Mouse (Mus musculus): ENCODE data around the gene Rara.
"Not testable (repeated sequence)": the region's sequence is repeated elsewhere in the genome, so short reads cannot be mapped to it uniquely, and the experiment has no call there.

The Rara gene

GRCm38 (mm10) chr11:98971316-98972031, 43.9 kb downstream of the Rara start:
- no peak for DNase-seq

- DNase-seq = peak; percentile 76
Observed at GRCm38 (mm10) chr11:98972215-98972614, 44.6 kb downstream of the Rara start.

GRCm38 (mm10) chr11:98972801-98973360, 45.3 kb downstream of the Rara start:
- DNase-seq = no peak

- no peak for DNase-seq
Observed at GRCm38 (mm10) chr11:98973584-98973983, 46.0 kb downstream of the Rara start.

GRCm38 (mm10) chr11:98974213-98974612, 46.6 kb downstream of the Rara start:
- DNase-seq = no peak

GRCm38 (mm10) chr11:98974871-98975719, 47.5 kb downstream of the Rara start:
- peak; percentile 82 for DNase-seq

GRCm38 (mm10) chr11:98978526-98979148, 51.0 kb downstream of the Rara start:
- DNase-seq = no peak

- DNase-seq = no peak
Observed at GRCm38 (mm10) chr11:98979356-98979755, 51.7 kb downstream of the Rara start.

GRCm38 (mm10) chr11:98981289-98981996, 53.8 kb downstream of the Rara start:
- no peak for DNase-seq

- peak; percentile 84 for DNase-seq
Observed at GRCm38 (mm10) chr11:98981997-98982772, 54.6 kb downstream of the Rara start.

- DNase-seq = no peak
Observed at GRCm38 (mm10) chr11:98982773-98983133, 55.1 kb downstream of the Rara start, which contains the start of gene Gjd3. Gene Gjd3, minus strand, starts transcription at chr11:98983016.

GRCm38 (mm10) chr11:98983551-98983950, 55.9 kb downstream of the Rara start:
- DNase-seq = no peak

GRCm38 (mm10) chr11:98985542-98985941, 57.9 kb downstream of the Rara start:
- no peak for DNase-seq

- not testable (repeated sequence) for DNase-seq
Observed at GRCm38 (mm10) chr11:98988260-98988659, 60.6 kb downstream of the Rara start.

- DNase-seq = no peak
Observed at GRCm38 (mm10) chr11:98990866-98991265, 63.2 kb downstream of the Rara start.

- DNase-seq = no peak
Observed at GRCm38 (mm10) chr11:98995987-98996386, 68.4 kb downstream of the Rara start.

- no peak for DNase-seq
Observed at GRCm38 (mm10) chr11:98997659-98998058, 70.0 kb downstream of the Rara start.

GRCm38 (mm10) chr11:98998776-98999175, 71.2 kb downstream of the Rara start:
- no peak for DNase-seq

GRCm38 (mm10) chr11:98999243-98999642, 71.6 kb downstream of the Rara start:
- DNase-seq = no peak

- no peak for DNase-seq
Observed at GRCm38 (mm10) chr11:99006788-99007187, 79.2 kb downstream of the Rara start.

GRCm38 (mm10) chr11:99010124-99010523, 82.5 kb downstream of the Rara start:
- no peak for DNase-seq

- DNase-seq = no peak
Observed at GRCm38 (mm10) chr11:99010706-99011105, 83.1 kb downstream of the Rara start.
